Mouse (Mus musculus) heart, postnatal 0 days (tissue): ENCODE results near the gene Rac1. TPM values are rescaled to one million over a fixed set of nuclear protein-coding genes. Genes with fewer than 3 reads are reported as not detected.

Source experiments
- ATAC-seq: fragments of 200-750 bp; cut with Nextera tagmentation; 2 replicates; pipeline ENCODE4 v1.8.0; 2017; ENCODE audit warnings: low read depth, moderate number of reproducible peaks, moderate library complexity; ENCODE audit not compliant: insufficient read depth
- DNase-seq: peaks from one replicate; pipeline ENCODE4 v3.0.0-alpha.2; 2016; ENCODE audit warnings: low spot score
- H3K27ac ChIP-seq: fragments of 300-500 bp; sonication (generic); 2 replicates; pipeline ENCODE4 v1.5.1; 2014; ENCODE audit warnings: low read depth, mild to moderate bottlenecking
- H3K27me3 ChIP-seq: fragments of 300-500 bp; sonication (generic); 2 replicates; pipeline ENCODE4 v1.6.1; 2014; ENCODE audit warnings: low read length, mixed read lengths; ENCODE audit not compliant: control insufficient read depth, insufficient read depth
- H3K36me3 ChIP-seq: fragments of 300-500 bp; sonication (generic); replicated peaks from 2 replicates; pipeline ENCODE4 v1.6.1; 2014; ENCODE audit warnings: low read length, mixed read lengths; ENCODE audit not compliant: control insufficient read depth, insufficient read depth
- H3K4me1 ChIP-seq: fragments of 300-500 bp; sonication (generic); 2 replicates; pipeline ENCODE4 v1.6.1; 2014; ENCODE audit warnings: antibody characterized with exemption; ENCODE audit not compliant: control insufficient read depth, insufficient read depth
- H3K4me2 ChIP-seq: fragments of 300-500 bp; sonication (generic); 2 replicates; pipeline ENCODE4 v1.6.1; 2014; ENCODE audit warnings: low read depth, mild to moderate bottlenecking, low read length, moderate library complexity
- H3K4me3 ChIP-seq: fragments of 300-500 bp; sonication (generic); 2 replicates; pipeline ENCODE4 v1.5.1; 2014; ENCODE audit warnings: low read depth, low read length
- H3K9ac ChIP-seq: fragments of 300-500 bp; sonication (generic); replicated peaks from 2 replicates; pipeline ENCODE4 v1.6.1; 2014; ENCODE audit warnings: low read depth, low read length, mixed read lengths
- H3K9me3 ChIP-seq: fragments of 300-500 bp; sonication (generic); replicated peaks from 2 replicates; pipeline ENCODE4 v1.6.1; 2016; ENCODE audit warnings: low read length; ENCODE audit not compliant: control insufficient read depth
- CTCF ChIP-seq: IDR thresholded peaks from 2 replicates; pipeline ENCODE4 v1.5.1; 2016; ENCODE audit warnings: antibody characterized with exemption, control low read depth, low read depth
- EP300 ChIP-seq: IDR thresholded peaks from 2 replicates; pipeline ENCODE4 v1.6.1; 2016; ENCODE audit warnings: antibody characterized with exemption, low read depth
- WGBS: fragments of 180-500 bp; shearing (Covaris S2); extraction: QIAGEN DNeasy Blood & Tissue Kit; methylation state at CpG from one replicate; pipeline ENCODE4 v1.1.7; 2014; 5-methylcytosine and 5-hydroxymethylcytosine counted together
- polyA plus RNA-seq: library from polyadenylated mRNA; unstranded; fragments of >200 nt; fragmentation: Nextera tagmentation; extraction: Ambion mirVana; gene quantifications from 2 replicates; pipeline ENCODE4 v1.2.1, GENCODE M21; 2015
- total RNA-seq: library from RNA; depleted of rRNA; stranded (reverse); fragments of >200 nt; gene quantifications from 2 replicates; pipeline ENCODE4 v1.2.3, GENCODE M21; 2014; ENCODE audit warnings: low replicate concordance

Gene Rac1
- total and polyA plus RNA-seq, 2 experiments from 2014 or later: 135 to 241 TPM

DNA sequence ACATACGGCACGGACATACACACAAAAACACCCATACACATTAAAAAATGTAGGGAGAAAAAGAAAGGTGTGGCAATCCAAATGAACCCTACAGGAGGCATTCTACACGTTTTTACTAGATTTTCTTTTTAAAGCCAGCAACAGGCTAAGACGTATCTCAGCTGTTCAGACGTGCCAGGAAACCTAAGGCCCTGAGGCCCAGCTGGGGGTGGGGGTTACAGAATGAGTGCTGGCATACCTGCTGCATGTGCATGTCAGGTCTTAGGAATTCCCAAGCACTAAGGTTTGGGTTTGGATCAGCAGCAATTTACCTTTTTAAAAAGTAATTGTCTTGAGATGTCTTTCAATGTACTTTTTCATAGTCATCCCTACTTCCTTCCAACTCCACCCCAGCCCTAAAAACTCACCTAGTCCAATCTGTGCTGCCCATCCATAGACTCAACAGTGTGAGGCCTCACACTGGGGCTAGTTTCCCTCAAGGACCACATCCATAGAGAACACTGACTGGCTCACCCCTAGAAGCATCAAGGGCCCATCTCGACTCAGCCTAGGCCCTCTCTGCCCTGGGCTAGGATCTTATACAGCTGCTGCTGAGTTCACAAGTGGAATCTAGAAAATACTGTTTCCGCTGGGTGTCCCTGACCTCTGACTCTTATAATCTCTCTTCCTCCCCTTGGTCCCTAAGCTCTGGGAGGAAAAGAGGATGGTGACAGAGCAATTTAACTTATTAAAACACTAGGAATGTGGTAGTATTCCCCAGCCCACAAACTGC lies 2.2 kb downstream of the Rac1 start:
- TF ChIP-seq EP300 (no peak), CTCF (no peak)
- H3K4me1 ChIP-seq: peaks cover 32% of the 10 kb centered on the region
- H3K27me3 ChIP-seq: no peaks in the 10 kb centered on the region
- no peak for DNase-seq
- peak overlapping the region; percentile 46 for H3K9ac ChIP-seq
- H3K27ac ChIP-seq: 0 out of 2 replicates have a peak overlapping the region, but pooled peaks have one; percentile 5
- H3K4me3 ChIP-seq: peak overlapping the region; percentile 99
- H3K4me2 ChIP-seq: peak overlapping the region; percentile 72
- whole genome bisulfite sequencing: 36% methylated on average over 7 of the region's 7 CpGs
- ATAC-seq: no peak
- H3K9me3 ChIP-seq: no peaks in the 10 kb centered on the region
- 0 out of 2 replicates have a peak, but pooled peaks cover 4% of the 10 kb centered on the region for H3K36me3 ChIP-seq

DNA sequence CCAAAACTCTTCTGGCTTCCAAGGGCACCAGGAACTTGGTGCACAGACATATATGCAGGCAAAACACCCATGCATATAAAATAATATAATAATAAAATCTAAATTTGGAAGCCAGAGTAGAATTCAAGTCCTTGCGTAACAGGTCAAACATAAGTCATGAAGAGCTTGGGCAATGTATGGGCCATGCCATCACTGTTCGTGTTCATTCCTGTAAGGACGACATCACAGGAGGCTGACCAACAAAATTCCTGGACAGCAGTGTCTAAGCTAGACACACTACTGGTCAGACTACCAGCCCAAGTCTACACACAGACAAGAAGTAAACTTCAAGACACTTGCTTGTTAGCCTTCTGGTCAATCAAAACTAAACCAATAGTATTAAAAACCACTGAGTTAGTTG lies 5.0 kb downstream of the Rac1 start:
- DNase-seq: no peak
- WGBS: 72% methylated on average over 3 of the region's 3 CpGs
- Histone ChIP-seq H3K27ac (no peak overlapping the region), H3K4me2 (no peak overlapping the region), H3K9ac (no peak overlapping the region), H3K4me3 (no peak overlapping the region), H3K27me3 (no peaks in the 10 kb centered on the region), H3K4me1 (peaks cover 59% of the 10 kb centered on the region), H3K9me3 (no peaks in the 10 kb centered on the region), H3K36me3 (0 out of 2 replicates have a peak, but pooled peaks cover 9% of the 10 kb centered on the region)
- ATAC-seq: no peak
- TF ChIP-seq EP300 (no peak), CTCF (no peak)

DNA sequence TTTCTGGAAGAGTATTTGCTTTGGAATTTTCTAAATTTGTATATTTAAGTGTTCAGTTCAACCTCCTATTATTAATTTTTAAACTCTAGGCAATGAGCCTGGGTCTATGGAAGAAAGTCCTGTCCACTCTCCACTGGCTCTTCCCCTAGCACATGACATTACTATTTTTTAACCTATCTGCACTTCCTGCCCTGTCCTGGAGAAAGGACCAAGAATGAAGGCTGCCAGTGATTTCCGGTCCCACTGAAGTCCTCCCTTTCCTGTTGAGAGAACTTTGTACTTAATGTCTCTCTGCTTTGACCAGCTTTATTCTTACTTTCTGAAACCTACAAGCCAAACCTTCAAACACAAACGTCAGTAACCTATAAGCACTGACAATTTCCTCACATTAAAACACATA lies 7.4 kb downstream of the Rac1 start:
- ATAC-seq: no peak
- peaks cover 69% of the 10 kb centered on the region for H3K4me1 ChIP-seq

DNA sequence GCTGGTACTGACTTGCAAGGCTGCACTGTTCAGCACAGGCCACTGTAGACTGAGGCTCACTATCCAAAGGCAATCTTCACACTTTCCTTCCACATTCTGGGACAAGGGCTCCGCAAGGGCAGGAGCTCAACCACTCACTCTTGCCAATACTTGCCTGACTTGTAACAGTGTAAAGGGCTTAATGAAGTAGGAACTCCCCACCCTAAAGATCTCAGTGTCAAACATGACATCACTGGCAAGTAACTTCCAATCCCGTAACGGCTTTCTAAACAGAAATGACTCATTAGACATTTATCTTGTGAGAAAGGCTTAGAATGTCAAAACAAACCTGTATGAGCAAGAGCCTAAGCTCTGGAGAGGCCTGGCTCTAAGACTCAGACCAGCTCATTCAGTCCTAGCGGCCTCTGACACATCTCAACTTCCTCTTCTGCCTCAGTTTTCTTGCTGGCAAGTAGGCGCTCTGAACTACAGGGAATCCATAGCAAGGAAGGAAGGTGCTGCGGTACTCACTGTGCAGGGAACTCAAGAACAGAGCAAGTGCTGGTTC lies 9.7 kb downstream of the Rac1 start:
- Histone ChIP-seq H3K27me3 (no peaks in the 10 kb centered on the region), H3K9me3 (no peaks in the 10 kb centered on the region), H3K4me2 (no peak overlapping the region), H3K4me3 (no peak overlapping the region), H3K36me3 (peaks cover 45% of the 10 kb centered on the region), H3K27ac (peak overlapping the region; percentile 57), H3K9ac (no peak overlapping the region), H3K4me1 (peaks cover 55% of the 10 kb centered on the region)
- TF ChIP-seq EP300: no peak
- no peak; the same call in 1 of the 2 replicates for TF ChIP-seq CTCF
- 36% methylated on average over 6 of the region's 6 CpGs for WGBS
- peak; percentile 57 for ATAC-seq
- peak; percentile 64 for DNase-seq

More for the DNA sequence above, 7.4 kb downstream of the Rac1 start:
- Histone ChIP-seq H3K9me3 (no peaks in the 10 kb centered on the region), H3K4me3 (no peak overlapping the region), H3K9ac (peak overlapping the region; percentile 37; the same call in 1 of the 2 replicates), H3K36me3 (peaks cover 22% of the 10 kb centered on the region), H3K27ac (peak overlapping the region; percentile 74), H3K27me3 (no peaks in the 10 kb centered on the region), H3K4me2 (peak overlapping the region; percentile 45)
- 39% methylated on average over 2 of the region's 2 CpGs for WGBS
- peak; percentile 39 for DNase-seq
- TF ChIP-seq CTCF (no peak), EP300 (no peak)

DNA sequence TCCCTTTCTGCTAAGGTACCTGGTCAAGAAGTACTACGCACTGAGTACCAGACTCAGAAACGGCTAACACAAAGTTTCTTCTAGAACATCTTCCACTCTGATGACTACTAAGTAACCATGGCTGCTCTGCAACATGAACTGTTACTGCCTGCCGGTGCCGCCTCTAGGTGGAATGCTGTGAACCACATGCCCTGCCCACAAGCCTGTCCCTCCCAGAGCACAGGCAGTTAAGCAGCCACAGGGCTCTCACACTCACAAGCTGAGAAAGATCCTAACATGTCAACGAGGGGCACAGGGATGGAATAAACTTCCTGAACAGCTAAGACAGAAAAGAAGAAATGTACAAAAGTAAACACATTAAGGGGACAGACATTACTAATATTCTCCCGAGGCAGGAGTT lies 10.4 kb downstream of the Rac1 start:
- Histone ChIP-seq H3K27me3 (no peaks in the 10 kb centered on the region), H3K36me3 (peaks cover 48% of the 10 kb centered on the region), H3K9ac (no peak overlapping the region), H3K4me3 (no peak overlapping the region), H3K4me2 (no peak overlapping the region), H3K9me3 (no peaks in the 10 kb centered on the region), H3K27ac (peak overlapping the region; percentile 57; the same call in 1 of the 2 replicates), H3K4me1 (peaks cover 54% of the 10 kb centered on the region)
- DNase-seq: peak; percentile 30
- TF ChIP-seq EP300: no peak
- peak; percentile 17; the same call in 1 of the 2 replicates for TF ChIP-seq CTCF
- WGBS: 45% methylated on average over 6 of the region's 6 CpGs
- 0 out of 2 replicates have a peak, but pooled peaks have one; percentile 30 for ATAC-seq
